Mouse (Mus musculus) liver, postnatal 0 days (tissue): ENCODE results near the gene Gpr22. TPM values are rescaled to one million over a fixed set of nuclear protein-coding genes. Genes with fewer than 3 reads are reported as not detected.

Experiments used
- ATAC-seq: fragments of 200-750 bp; cut with Nextera tagmentation; 2 replicates; pipeline ENCODE4 v1.8.0; 2017; ENCODE audit warnings: mild to moderate bottlenecking, moderate library complexity
- DNase-seq: peaks from one replicate; pipeline ENCODE4 v3.0.0-alpha.2; 2016
- H3K27ac ChIP-seq: fragments of 300-500 bp; sonication (generic); 2 replicates; pipeline ENCODE4 v1.5.1; 2014; ENCODE audit warnings: antibody characterized with exemption, moderate library complexity, mild to moderate bottlenecking, low read depth
- H3K27me3 ChIP-seq: fragments of 300-500 bp; sonication (generic); 2 replicates; pipeline ENCODE4 v1.6.1; 2014; ENCODE audit warnings: low read length, control low read depth, mixed read lengths; ENCODE audit not compliant: insufficient read depth
- H3K36me3 ChIP-seq: fragments of 300-500 bp; sonication (generic); replicated peaks from 2 replicates; pipeline ENCODE4 v1.6.1; 2014; ENCODE audit warnings: mild to moderate bottlenecking, control low read depth, low read length, moderate library complexity, mixed read lengths; ENCODE audit not compliant: insufficient read depth
- H3K4me1 ChIP-seq: fragments of 300-500 bp; sonication (generic); 2 replicates; pipeline ENCODE4 v1.6.1; 2014; ENCODE audit warnings: antibody characterized with exemption, mild to moderate bottlenecking, control low read depth; ENCODE audit not compliant: insufficient read depth
- H3K4me2 ChIP-seq: fragments of 300-500 bp; sonication (generic); 2 replicates; pipeline ENCODE4 v1.6.1; 2014; ENCODE audit warnings: low read depth, mild to moderate bottlenecking, low read length, moderate library complexity, mixed read lengths
- H3K4me3 ChIP-seq: fragments of 300-500 bp; sonication (generic); 2 replicates; pipeline ENCODE4 v1.5.1; 2014; ENCODE audit warnings: low read depth, low read length
- H3K9ac ChIP-seq: fragments of 300-500 bp; sonication (generic); replicated peaks from 2 replicates; pipeline ENCODE4 v1.6.1; 2014; ENCODE audit warnings: mild to moderate bottlenecking, moderate library complexity
- H3K9me3 ChIP-seq: fragments of 300-500 bp; sonication (generic); 2 replicates; pipeline ENCODE4 v1.6.1; 2016; ENCODE audit warnings: mild to moderate bottlenecking, control low read depth, low read length, mixed read lengths
- CTCF ChIP-seq: sonication (generic); IDR thresholded peaks from 2 replicates; pipeline ENCODE4 v1.5.1; 2016; ENCODE audit warnings: antibody characterized with exemption, low read depth
- EP300 ChIP-seq: IDR thresholded peaks from 2 replicates; pipeline ENCODE4 v1.6.1; 2016; ENCODE audit warnings: antibody characterized with exemption, low read depth, mild to moderate bottlenecking
- WGBS: fragments of 180-500 bp; shearing (Covaris S2); extraction: QIAGEN DNeasy Blood & Tissue Kit; methylation state at CpG from one replicate; pipeline ENCODE4 v1.1.7; 2014; ENCODE audit not compliant: insufficient replicate concordance; 5-methylcytosine and 5-hydroxymethylcytosine counted together
- polyA plus RNA-seq: library from polyadenylated mRNA; unstranded; fragments of >200 nt; fragmentation: Nextera tagmentation; extraction: Ambion mirVana; gene quantifications from 2 replicates; pipeline ENCODE4 v1.2.1, GENCODE M21; 2015

The Gpr22 gene
- polyA plus RNA-seq, 1 experiment from 2014 or later: 0.08 TPM

- no peak for DNase-seq
- Histone ChIP-seq H3K27ac (no peak overlapping the region), H3K4me2 (no peak overlapping the region), H3K27me3 (no peaks in the 10 kb centered on the region), H3K9me3 (no peaks in the 10 kb centered on the region), H3K9ac (no peak overlapping the region), H3K4me3 (no peak overlapping the region), H3K4me1 (no peaks in the 10 kb centered on the region), H3K36me3 (no peaks in the 10 kb centered on the region)
- no peak for TF ChIP-seq EP300
- ATAC-seq: no peak
- WGBS: 93% methylated on average over 1 of the region's 1 CpGs
Observed at GRCm38 (mm10) chr12:31730126-31730525, 16.4 kb upstream of the Gpr22 start.

GRCm38 (mm10) chr12:31726707-31727106 lies 13.0 kb upstream of the Gpr22 start:
- H3K27me3 ChIP-seq: no peaks in the 10 kb centered on the region
- H3K4me1 ChIP-seq: no peaks in the 10 kb centered on the region
- WGBS: 70% methylated on average over 1 of the region's 1 CpGs
- H3K27ac ChIP-seq: no peak overlapping the region
- no peak overlapping the region for H3K4me2 ChIP-seq
- no peak overlapping the region for H3K4me3 ChIP-seq
- no peak for ATAC-seq
- DNase-seq: no peak
- no peaks in the 10 kb centered on the region for H3K36me3 ChIP-seq
- TF ChIP-seq EP300 (no peak), CTCF (no peak)
- no peaks in the 10 kb centered on the region for H3K9me3 ChIP-seq
- no peak overlapping the region for H3K9ac ChIP-seq

- H3K4me1 ChIP-seq: no peaks in the 10 kb centered on the region
- 80% methylated on average over 12 of the region's 12 CpGs for WGBS
- no peak for DNase-seq
- H3K4me2 ChIP-seq: no peak overlapping the region
- no peak overlapping the region for H3K27ac ChIP-seq
- no peaks in the 10 kb centered on the region for H3K27me3 ChIP-seq
- ATAC-seq: no peak
- H3K36me3 ChIP-seq: no peaks in the 10 kb centered on the region
- TF ChIP-seq EP300 (no peak), CTCF (no peak)
- no peak overlapping the region for H3K4me3 ChIP-seq
- no peaks in the 10 kb centered on the region for H3K9me3 ChIP-seq
- no peak overlapping the region for H3K9ac ChIP-seq
Observed at GRCm38 (mm10) chr12:31725511-31726275, 11.9 kb upstream of the Gpr22 start.

GRCm38 (mm10) chr12:31724576-31724975 lies 10.8 kb upstream of the Gpr22 start:
- no peak for TF ChIP-seq CTCF
- no peak for TF ChIP-seq EP300
- Histone ChIP-seq H3K9ac (no peak overlapping the region), H3K4me2 (no peak overlapping the region), H3K4me1 (no peaks in the 10 kb centered on the region), H3K9me3 (no peaks in the 10 kb centered on the region), H3K36me3 (no peaks in the 10 kb centered on the region), H3K4me3 (no peak overlapping the region), H3K27ac (no peak overlapping the region), H3K27me3 (no peaks in the 10 kb centered on the region)
- ATAC-seq (no peak), DNase-seq (no peak)
- WGBS: 73% methylated on average over 3 of the region's 3 CpGs

GRCm38 (mm10) chr12:31719586-31720275 lies 6.0 kb upstream of the Gpr22 start:
- no peak for ATAC-seq

GRCm38 (mm10) chr12:31714070-31714469 lies 323 bp upstream of the Gpr22 start:
- DNase-seq (no peak), ATAC-seq (no peak)
- Histone ChIP-seq H3K36me3 (no peaks in the 10 kb centered on the region), H3K4me1 (no peaks in the 10 kb centered on the region), H3K27ac (no peak overlapping the region), H3K9me3 (no peaks in the 10 kb centered on the region), H3K4me2 (no peak overlapping the region), H3K4me3 (no peak overlapping the region), H3K27me3 (no peaks in the 10 kb centered on the region), H3K9ac (no peak overlapping the region)
- WGBS: 89% methylated on average over 3 of the region's 3 CpGs
- no peak for TF ChIP-seq EP300
- TF ChIP-seq CTCF: no peak

More at GRCm38 (mm10) chr12:31719586-31720275, 6.0 kb upstream of the Gpr22 start:
- Histone ChIP-seq H3K4me1 (no peaks in the 10 kb centered on the region), H3K4me2 (no peak overlapping the region), H3K27me3 (no peaks in the 10 kb centered on the region), H3K36me3 (no peaks in the 10 kb centered on the region), H3K9ac (no peak overlapping the region), H3K27ac (no peak overlapping the region), H3K4me3 (no peak overlapping the region), H3K9me3 (no peaks in the 10 kb centered on the region)
- TF ChIP-seq EP300 (no peak), CTCF (peak; percentile 56)
- no peak for DNase-seq
- WGBS: 87% methylated on average over 1 of the region's 1 CpGs
